Mouse (Mus musculus): ENCODE data around the gene Tomm40. TPM values are rescaled to one million over a fixed set of nuclear protein-coding genes. Genes with fewer than 3 reads are reported as not detected.

Gene Tomm40
- total RNA-seq, 1 experiment = 342 TPM

DNA sequence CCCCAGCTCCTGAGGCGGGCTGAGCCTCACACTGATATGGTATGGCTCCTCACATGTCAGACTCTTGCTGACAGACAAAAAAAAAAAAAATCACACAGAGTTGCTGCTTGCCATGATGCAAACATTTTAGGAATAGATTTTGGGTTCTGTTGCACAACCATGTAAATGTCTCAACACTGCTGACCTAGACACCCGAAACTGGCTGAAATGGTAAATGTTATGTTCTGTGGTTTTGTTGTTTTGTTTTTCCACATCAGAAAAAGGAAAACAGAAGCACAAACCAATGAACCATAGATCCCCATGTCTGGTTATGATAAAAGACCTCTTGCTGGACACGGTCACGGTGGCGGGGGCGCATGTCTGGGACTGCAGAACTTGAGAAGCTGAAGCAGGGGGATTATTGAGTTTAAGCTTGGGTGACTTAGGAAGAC, 31.5 kb downstream of the Tomm40 start:
- no peaks in the 10 kb centered on the region for H3K9me3 ChIP-seq (ENCODE audit: control insufficient read depth, insufficient read depth, low read depth, low read length)
- TF ChIP-seq MAFK (IDR thresholded peaks at IDR 0.05; ENCODE audit: insufficient read depth, low read depth, low read length) (no peak), CHD2 (IDR thresholded peaks at IDR 0.05; ENCODE audit: low read depth, low read length) (no peak), ZC3H11A (IDR thresholded peaks at IDR 0.05; ENCODE audit: borderline replicate concordance, low read depth, low read length) (no peak), HCFC1 (IDR thresholded peaks at IDR 0.05; ENCODE audit: borderline replicate concordance, insufficient read depth, low read length) (no peak), ZNF384 (IDR thresholded peaks at IDR 0.05; ENCODE audit: low read depth, low read length) (no peak)
- DNase-seq (ENCODE audit: low read depth, low spot score) = no peak
- H3K4me3 ChIP-seq (ENCODE audit: insufficient read depth in 1 of 2, low read depth in 1 of 2, low read length in 2 of 2, poor library complexity in 1 of 2, severe bottlenecking in 1 of 2) = no peak overlapping the region
- no peak overlapping the region for H3K9ac ChIP-seq (ENCODE audit: insufficient read depth, low read depth, low read length, poor library complexity, severe bottlenecking)
- H3K4me1 ChIP-seq (ENCODE audit: control insufficient read depth in 2 of 2, insufficient read depth in 2 of 2, low read length in 2 of 2, poor library complexity in 1 of 2) = peaks cover 0 to 27% of the 10 kb centered on the region in 2 experiments; a peak in 3 of 4 replicates
- H3K36me3 ChIP-seq (ENCODE audit: control insufficient read depth, insufficient read depth, low read length, poor library complexity, severe bottlenecking) = no peaks in the 10 kb centered on the region
- no peak overlapping the region for H3K27ac ChIP-seq (ENCODE audit: insufficient read depth, low read depth, low read length, poor library complexity, severe bottlenecking)
- in situ Hi-C loops (cut with MboI; ENCODE audit: low sequenced_read_pairs in 2 of 2, unreplicated experiment in 2 of 2) = no loop called here

DNA sequence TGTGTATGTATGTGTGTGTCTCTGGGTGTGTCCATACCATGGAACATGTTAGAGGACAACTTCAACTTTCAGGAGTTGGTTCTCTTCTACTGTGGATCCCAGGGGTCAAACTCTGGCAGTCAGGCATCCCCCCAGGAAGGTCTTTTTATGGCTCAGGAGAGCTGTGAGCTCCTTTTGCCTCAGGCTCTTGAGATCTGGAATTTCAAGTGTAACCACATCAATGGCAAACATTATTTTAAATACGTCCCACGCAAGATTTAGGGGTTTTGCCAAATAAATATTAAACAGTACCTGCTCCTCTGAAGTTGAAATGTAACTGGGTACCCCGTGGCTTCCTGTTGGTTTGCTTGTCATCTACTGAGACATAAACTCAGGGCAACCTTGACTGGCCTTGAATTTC, 32.3 kb downstream of the Tomm40 start:
- no peaks in the 10 kb centered on the region for H3K36me3 ChIP-seq (ENCODE audit: control insufficient read depth, insufficient read depth, low read length, poor library complexity, severe bottlenecking)
- no peak overlapping the region for H3K9ac ChIP-seq (ENCODE audit: insufficient read depth, low read depth, low read length, poor library complexity, severe bottlenecking)
- H3K9me3 ChIP-seq (ENCODE audit: control insufficient read depth, insufficient read depth, low read depth, low read length) = no peaks in the 10 kb centered on the region
- no peak for DNase-seq (ENCODE audit: low read depth, low spot score)
- no peak for TF ChIP-seq CHD2 (IDR thresholded peaks at IDR 0.05; ENCODE audit: low read depth, low read length)
- no peak for TF ChIP-seq HCFC1 (IDR thresholded peaks at IDR 0.05; ENCODE audit: borderline replicate concordance, insufficient read depth, low read length)
- TF ChIP-seq ZNF384 (IDR thresholded peaks at IDR 0.05; ENCODE audit: low read depth, low read length) = no peak
- TF ChIP-seq MAFK (IDR thresholded peaks at IDR 0.05; ENCODE audit: insufficient read depth, low read depth, low read length) = no peak
- no peak for TF ChIP-seq ZC3H11A (IDR thresholded peaks at IDR 0.05; ENCODE audit: borderline replicate concordance, low read depth, low read length)
- no peak overlapping the region for H3K4me3 ChIP-seq (ENCODE audit: insufficient read depth in 1 of 2, low read depth in 1 of 2, low read length in 2 of 2, poor library complexity in 1 of 2, severe bottlenecking in 1 of 2)
- peaks cover 0 to 27% of the 10 kb centered on the region in 2 experiments; a peak in 3 of 4 replicates for H3K4me1 ChIP-seq (ENCODE audit: control insufficient read depth in 2 of 2, insufficient read depth in 2 of 2, low read length in 2 of 2, poor library complexity in 1 of 2)
- in situ Hi-C loops (cut with MboI; ENCODE audit: low sequenced_read_pairs in 2 of 2, unreplicated experiment in 2 of 2) = no loop called here
- no peak overlapping the region for H3K27ac ChIP-seq (ENCODE audit: insufficient read depth, low read depth, low read length, poor library complexity, severe bottlenecking)

DNA sequence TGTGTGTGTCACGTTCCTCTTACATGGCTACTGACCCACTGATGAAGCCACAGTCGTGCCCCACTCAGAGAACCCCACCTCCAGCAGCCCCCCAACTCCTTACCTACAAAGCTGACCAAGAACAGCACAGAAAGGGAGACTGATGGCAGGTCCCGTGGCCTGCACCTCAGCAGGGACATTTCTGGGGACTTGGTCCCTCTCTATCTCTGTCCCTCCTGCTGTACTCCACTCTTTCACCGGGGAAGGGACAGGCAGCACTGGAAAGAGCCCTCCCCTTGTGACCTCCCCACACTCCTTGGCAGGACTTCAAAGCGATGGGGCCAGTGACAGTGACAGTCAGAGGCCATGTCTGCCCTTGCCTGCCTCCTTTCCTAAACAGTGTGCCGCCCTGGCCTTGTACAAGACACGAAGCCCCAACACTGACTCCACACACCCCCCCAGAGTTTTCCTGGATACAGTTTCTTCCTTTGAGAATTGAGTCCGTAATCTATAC, 34.0 kb downstream of the Tomm40 start, which contains the start of the genes Gm44805 and Apoc4:
Gene Gm44805, minus strand, starts transcription at position 222 of the 493 bp plus-strand sequence.
Gene Apoc4, minus strand, starts transcription at position 278 of the 493 bp plus-strand sequence.
- in situ Hi-C loops (cut with MboI; ENCODE audit: low sequenced_read_pairs in 2 of 2, unreplicated experiment in 2 of 2) = no loop called here
- H3K4me3 ChIP-seq (ENCODE audit: insufficient read depth in 1 of 2, low read depth in 1 of 2, low read length in 2 of 2, poor library complexity in 1 of 2, severe bottlenecking in 1 of 2) = no peak within 1 kb of the TSS
- H3K4me1 ChIP-seq (ENCODE audit: control insufficient read depth in 2 of 2, insufficient read depth in 2 of 2, low read length in 2 of 2, poor library complexity in 1 of 2) = peaks cover 0 to 24% of the 10 kb centered on the region in 2 experiments; a peak in 3 of 4 replicates
- DNase-seq (ENCODE audit: low read depth, low spot score) = no peak
- no peak for TF ChIP-seq MAFK (IDR thresholded peaks at IDR 0.05; ENCODE audit: insufficient read depth, low read depth, low read length)
- TF ChIP-seq CHD2 (IDR thresholded peaks at IDR 0.05; ENCODE audit: low read depth, low read length) = no peak
- no peak for TF ChIP-seq ZC3H11A (IDR thresholded peaks at IDR 0.05; ENCODE audit: borderline replicate concordance, low read depth, low read length)
- TF ChIP-seq ZNF384 (IDR thresholded peaks at IDR 0.05; ENCODE audit: low read depth, low read length) = no peak
- no peak for TF ChIP-seq HCFC1 (IDR thresholded peaks at IDR 0.05; ENCODE audit: borderline replicate concordance, insufficient read depth, low read length)
- no peaks in the 10 kb centered on the region for H3K9me3 ChIP-seq (ENCODE audit: control insufficient read depth, insufficient read depth, low read depth, low read length)
- no peaks in the 10 kb centered on the region for H3K36me3 ChIP-seq (ENCODE audit: control insufficient read depth, insufficient read depth, low read length, poor library complexity, severe bottlenecking)
- H3K27ac ChIP-seq (ENCODE audit: insufficient read depth, low read depth, low read length, poor library complexity, severe bottlenecking) = no peak within 1 kb of the TSS
- no peak within 1 kb of the TSS for H3K9ac ChIP-seq (ENCODE audit: insufficient read depth, low read depth, low read length, poor library complexity, severe bottlenecking)

DNA sequence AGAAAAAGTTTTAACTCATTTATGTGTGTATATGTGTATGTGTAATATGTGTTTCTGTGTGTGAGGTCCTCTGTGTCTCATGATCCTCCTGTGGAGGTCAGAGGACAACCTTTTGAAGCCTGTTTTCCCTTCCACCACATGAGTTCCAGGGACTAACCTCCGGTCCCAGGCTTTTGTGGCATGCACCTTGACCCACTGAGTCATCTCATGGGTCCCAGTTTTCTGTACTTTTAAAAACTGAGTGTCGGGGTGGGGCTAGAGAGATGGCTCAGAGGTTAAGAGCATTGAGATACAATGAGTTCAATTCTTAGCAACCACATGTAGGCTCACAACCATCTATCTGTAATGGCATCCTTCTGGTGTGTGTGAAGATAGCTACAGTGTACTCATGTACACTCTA, 34.5 kb downstream of the Tomm40 start:
- no peak for TF ChIP-seq HCFC1 (IDR thresholded peaks at IDR 0.05; ENCODE audit: borderline replicate concordance, insufficient read depth, low read length)
- H3K4me3 ChIP-seq (ENCODE audit: insufficient read depth in 1 of 2, low read depth in 1 of 2, low read length in 2 of 2, poor library complexity in 1 of 2, severe bottlenecking in 1 of 2) = no peak overlapping the region
- no peaks in the 10 kb centered on the region for H3K9me3 ChIP-seq (ENCODE audit: control insufficient read depth, insufficient read depth, low read depth, low read length)
- no peaks in the 10 kb centered on the region for H3K36me3 ChIP-seq (ENCODE audit: control insufficient read depth, insufficient read depth, low read length, poor library complexity, severe bottlenecking)
- DNase-seq (ENCODE audit: low read depth, low spot score) = no peak
- no peak overlapping the region for H3K27ac ChIP-seq (ENCODE audit: insufficient read depth, low read depth, low read length, poor library complexity, severe bottlenecking)
- H3K9ac ChIP-seq (ENCODE audit: insufficient read depth, low read depth, low read length, poor library complexity, severe bottlenecking) = no peak overlapping the region
- in situ Hi-C loops (cut with MboI; ENCODE audit: low sequenced_read_pairs in 2 of 2, unreplicated experiment in 2 of 2) = no loop called here
- peaks cover 0 to 20% of the 10 kb centered on the region in 2 experiments; a peak in 3 of 4 replicates for H3K4me1 ChIP-seq (ENCODE audit: control insufficient read depth in 2 of 2, insufficient read depth in 2 of 2, low read length in 2 of 2, poor library complexity in 1 of 2)

DNA sequence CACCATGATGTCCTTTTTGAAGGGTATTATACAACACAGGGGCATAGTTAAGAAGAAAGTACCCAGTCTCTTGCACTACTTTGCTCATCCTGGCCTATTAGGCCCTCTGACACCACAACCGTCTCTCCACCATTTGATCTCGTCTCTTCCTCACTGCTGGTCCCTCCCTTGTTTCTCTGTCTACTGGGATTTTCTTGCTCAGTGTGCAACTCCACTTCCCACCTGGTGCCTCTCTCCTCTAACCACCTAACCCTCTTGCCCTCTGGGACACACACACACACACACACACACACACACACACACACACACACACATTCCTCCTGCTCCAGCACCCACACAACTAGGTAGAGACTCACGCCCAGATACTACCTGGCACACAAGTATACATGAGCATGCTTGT, 36.3 kb downstream of the Tomm40 start:
- Histone ChIP-seq H3K9ac (ENCODE audit: insufficient read depth, low read depth, low read length, poor library complexity, severe bottlenecking) (no peak overlapping the region), H3K4me3 (ENCODE audit: insufficient read depth in 1 of 2, low read depth in 1 of 2, low read length in 2 of 2, poor library complexity in 1 of 2, severe bottlenecking in 1 of 2) (no peak overlapping the region), H3K9me3 (ENCODE audit: control insufficient read depth, insufficient read depth, low read depth, low read length) (no peaks in the 10 kb centered on the region), H3K4me1 (ENCODE audit: control insufficient read depth in 2 of 2, insufficient read depth in 2 of 2, low read length in 2 of 2, poor library complexity in 1 of 2) (peaks cover 0 to 13% of the 10 kb centered on the region in 2 experiments; a peak in 3 of 4 replicates), H3K36me3 (ENCODE audit: control insufficient read depth, insufficient read depth, low read length, poor library complexity, severe bottlenecking) (no peaks in the 10 kb centered on the region), H3K27ac (ENCODE audit: insufficient read depth, low read depth, low read length, poor library complexity, severe bottlenecking) (no peak overlapping the region)
- TF ChIP-seq HCFC1 (IDR thresholded peaks at IDR 0.05; ENCODE audit: borderline replicate concordance, insufficient read depth, low read length) (no peak), CHD2 (IDR thresholded peaks at IDR 0.05; ENCODE audit: low read depth, low read length) (no peak), MAFK (IDR thresholded peaks at IDR 0.05; ENCODE audit: insufficient read depth, low read depth, low read length) (no peak), ZNF384 (IDR thresholded peaks at IDR 0.05; ENCODE audit: low read depth, low read length) (no peak), ZC3H11A (IDR thresholded peaks at IDR 0.05; ENCODE audit: borderline replicate concordance, low read depth, low read length) (no peak)
- DNase-seq (ENCODE audit: low read depth, low spot score) = no peak
- in situ Hi-C loops (cut with MboI; ENCODE audit: low sequenced_read_pairs in 2 of 2, unreplicated experiment in 2 of 2) = no loop called here
